Mouse (Mus musculus): ENCODE measurements around the gene Erg.

GRCm38 (mm10) chr16:95494108-95494507 lies 92.3 kb downstream of the Erg start:
- TF ChIP-seq CTCF (IDR thresholded peaks at IDR 0.05; ENCODE audit: borderline replicate concordance, insufficient read depth, low read length) (no peak), POLR2A (IDR thresholded peaks at IDR 0.05; ENCODE audit: low read depth, low read length) (no peak)
